Mouse (Mus musculus) MEL (cell line): ENCODE measurements around the gene Zfp334.

Experiments
- CTCF ChIP-seq, 3 experiments: IDR thresholded peaks in 2 of 3; conservative IDR thresholded peaks in 1 of 3; 2 replicates each; pipeline ENCODE4 v1.5.1; 2011 to 2012; ENCODE audit warnings: low read length in 3 of 3, low read depth in 2 of 3, mild to moderate bottlenecking in 2 of 3, improper control_type of control experiment in 1 of 3, inconsistent platforms in 1 of 3, mixed read lengths in 1 of 3, moderate library complexity in 1 of 3; ENCODE audit not compliant: control insufficient read depth in 1 of 3, insufficient read depth in 1 of 3, poor library complexity in 1 of 3, severe bottlenecking in 1 of 3
- E2F4 ChIP-seq: IDR thresholded peaks from 2 replicates; pipeline ENCODE4 v1.6.1; 2011; ENCODE audit warnings: low read depth, low read length, improper control_type of control experiment, borderline replicate concordance
- EP300 ChIP-seq, 2 experiments: IDR thresholded peaks; 2 replicates each; pipeline ENCODE4 v1.6.1; 2011; ENCODE audit warnings: improper control_type of control experiment in 2 of 2, low read length in 2 of 2, low read depth in 1 of 2, mild to moderate bottlenecking in 1 of 2
- MAFK ChIP-seq: IDR thresholded peaks from 2 replicates; pipeline ENCODE4 v1.6.1; 2011; ENCODE audit warnings: low read depth, mild to moderate bottlenecking, low read length, improper control_type of control experiment, borderline replicate concordance
- MAZ ChIP-seq: IDR thresholded peaks from 2 replicates; pipeline ENCODE4 v1.6.1; 2012; ENCODE audit warnings: low read depth, mild to moderate bottlenecking, inconsistent platforms, low read length, improper control_type of control experiment
- MXI1 ChIP-seq: IDR thresholded peaks from 2 replicates; pipeline ENCODE4 v1.6.1; 2011; ENCODE audit warnings: mild to moderate bottlenecking, low read depth, low read length, improper control_type of control experiment
- NELFE ChIP-seq: IDR thresholded peaks from 2 replicates; pipeline ENCODE4 v1.6.1; 2011; ENCODE audit warnings: low read depth, low read length, improper control_type of control experiment
- POLR2A ChIP-seq, 2 experiments: IDR thresholded peaks; 2 replicates each; pipeline ENCODE4 v1.6.1; 2011 to 2012; ENCODE audit warnings: low read length in 2 of 2, mild to moderate bottlenecking in 2 of 2, control low read depth in 1 of 2, improper control_type of control experiment in 1 of 2, low read depth in 1 of 2, moderate library complexity in 1 of 2; ENCODE audit not compliant: control insufficient read depth in 1 of 2, insufficient read depth in 1 of 2, poor library complexity in 1 of 2
- SMC3 ChIP-seq: IDR thresholded peaks from 2 replicates; pipeline ENCODE4 v1.6.1; 2011; ENCODE audit warnings: low read depth, low read length, improper control_type of control experiment

DNA sequence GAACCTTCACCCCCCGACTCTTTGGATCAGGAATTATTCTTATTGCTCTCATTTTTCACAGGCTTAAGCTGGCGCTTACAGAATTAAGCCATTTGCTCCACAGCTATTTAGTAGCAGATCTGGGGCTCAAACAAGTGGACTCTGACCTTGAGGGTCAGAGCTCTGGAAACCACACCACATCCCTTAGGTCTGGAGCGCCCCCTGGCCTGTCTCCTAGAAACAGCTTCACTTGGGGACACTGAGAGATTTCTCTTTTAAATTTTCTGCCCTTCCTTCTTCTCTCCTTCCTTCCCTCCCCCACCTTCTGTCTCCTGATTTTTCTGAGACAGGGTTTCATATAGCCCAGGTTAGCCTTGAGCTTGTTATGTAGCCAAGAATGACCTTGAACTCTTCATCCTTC lies 50.9 kb downstream of the Zfp334 start:
- TF ChIP-seq POLR2A (IDR thresholded peaks at IDR 0.05; ENCODE audit: control insufficient read depth in 1 of 2, insufficient read depth in 1 of 2, low read depth in 1 of 2, low read length in 2 of 2, poor library complexity in 1 of 2): no peak
- TF ChIP-seq CTCF (IDR thresholded peaks at IDR 0.05 in 2 of 3, conservative IDR thresholded peaks at IDR 0.05 in 1 of 3; ENCODE audit: control insufficient read depth in 1 of 3, insufficient read depth in 1 of 3, low read depth in 2 of 3, low read length in 3 of 3, poor library complexity in 1 of 3, severe bottlenecking in 1 of 3): peak; percentile 44 to 67 (median 62)
- no peak for TF ChIP-seq MXI1
- no peak for TF ChIP-seq NELFE
- TF ChIP-seq MAFK: no peak
- peak; percentile 62 for TF ChIP-seq SMC3
- no peak for TF ChIP-seq E2F4
- TF ChIP-seq MAZ: no peak
- no peak for TF ChIP-seq EP300 (IDR thresholded peaks at IDR 0.05; ENCODE audit: low read depth in 1 of 2, low read length in 2 of 2)
